Mouse (Mus musculus) gastrocnemius, adult 18-20 months (tissue): ENCODE data around the gene St5. TPM values are rescaled to one million over a fixed set of nuclear protein-coding genes. Genes with fewer than 3 reads are reported as not detected.

Experiments
- DNase-seq: peaks from one replicate; pipeline ENCODE4 v3.0.0; 2021; ENCODE audit warnings: low spot score
- total RNA-seq, 2 experiments: library from RNA; stranded (reverse); gene quantifications; 2 replicates each; pipeline ENCODE4 v1.2.3; 2021

The St5 gene
- total RNA-seq, 2 experiments from 2014 or later = 6.0 to 8.2 TPM

DNA sequence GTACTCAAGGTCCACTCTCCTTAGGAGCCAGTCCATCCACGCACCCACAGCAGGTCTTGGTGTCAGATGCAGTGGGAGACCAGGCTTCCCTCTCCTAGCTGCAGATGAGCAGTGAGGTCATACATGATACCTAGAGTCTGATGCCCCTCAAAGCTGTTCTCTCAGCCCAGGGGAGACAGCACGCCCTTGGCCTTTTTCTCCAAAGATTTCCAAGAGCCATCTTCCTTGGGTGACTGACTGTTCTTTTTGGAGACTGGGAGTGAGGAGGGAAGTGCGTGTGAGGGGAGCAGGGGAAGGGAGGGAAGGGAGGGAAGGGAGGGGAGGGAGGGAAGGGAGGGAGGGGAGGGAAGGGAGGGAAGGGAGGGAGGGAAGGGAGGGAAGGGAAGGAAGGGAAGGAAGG, 90.4 kb downstream of the St5 start:
- no peak for DNase-seq

DNA sequence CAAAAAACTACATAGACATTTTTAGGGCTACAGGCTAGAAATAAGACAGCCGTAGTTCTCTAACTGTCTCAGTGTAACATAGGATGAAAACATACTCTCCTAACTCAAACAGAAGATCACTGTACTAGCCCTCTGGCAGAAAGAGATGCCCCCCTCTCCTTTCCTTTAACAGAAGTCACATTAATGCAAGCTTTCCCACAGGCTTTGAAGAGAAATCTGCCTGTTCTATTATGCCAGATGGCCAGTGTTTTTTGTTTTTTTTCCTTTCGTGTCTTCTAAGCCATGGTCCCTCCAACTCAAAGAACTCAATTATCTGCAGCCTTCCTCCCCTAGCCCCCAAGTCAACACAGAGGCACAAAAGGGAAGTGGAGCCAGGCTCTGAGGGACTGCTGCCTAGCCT, 90.9 kb downstream of the St5 start:
- DNase-seq = no peak

DNA sequence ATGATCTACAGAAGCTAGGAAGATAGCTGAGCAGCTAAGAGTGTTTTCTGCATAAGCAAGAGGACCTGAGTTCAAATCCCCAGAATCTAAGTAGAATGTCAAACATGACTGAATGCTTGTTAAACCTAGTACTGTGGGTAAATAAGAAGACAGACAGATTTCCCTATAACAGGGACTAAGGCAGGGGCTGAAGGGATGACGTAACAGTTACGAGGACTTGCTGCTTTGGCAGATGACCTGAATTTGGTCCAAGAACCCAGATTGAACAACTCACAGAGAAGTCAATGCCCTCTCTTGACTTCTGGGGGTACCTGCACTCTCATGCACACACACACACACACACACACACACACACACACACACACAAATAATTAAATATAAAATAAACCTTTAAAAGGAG, 93.1 kb downstream of the St5 start:
- no peak for DNase-seq

DNA sequence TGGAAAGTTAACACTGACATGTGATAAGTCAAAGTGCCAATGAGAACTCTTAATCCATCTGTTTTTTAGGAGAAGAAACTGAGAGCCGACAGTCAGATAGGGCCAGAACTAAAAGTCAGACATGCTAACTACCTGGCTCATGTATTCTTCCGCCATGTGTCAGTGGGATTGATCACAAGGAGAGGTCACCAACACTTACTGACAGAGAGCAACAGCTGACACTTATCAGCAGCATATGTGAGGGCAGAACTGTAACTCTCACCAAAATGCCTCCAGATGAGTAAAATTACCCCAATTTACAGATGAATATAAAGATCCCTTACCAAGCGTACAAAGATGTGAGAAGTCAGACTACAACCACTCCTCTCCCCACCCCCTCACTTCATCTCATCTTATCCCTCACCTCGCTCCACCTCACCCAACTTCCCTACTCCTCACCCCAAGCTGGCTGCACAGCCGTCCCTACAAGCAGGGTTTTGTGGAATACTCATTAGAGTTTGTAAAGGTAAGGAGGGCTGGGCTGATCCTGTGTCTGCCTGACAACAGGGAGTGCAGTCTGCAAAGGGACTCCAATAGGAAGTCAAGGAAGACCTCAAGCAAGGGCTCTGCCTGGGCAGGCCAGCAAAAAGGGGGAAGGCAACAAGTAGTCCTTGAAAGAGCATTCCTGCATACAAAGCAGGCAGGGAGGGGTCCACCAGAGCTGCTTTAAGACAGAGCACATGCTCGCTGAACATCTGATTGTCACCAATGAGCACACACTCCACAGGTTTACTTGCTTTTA, 93.7 kb downstream of the St5 start:
- DNase-seq = no peak

DNA sequence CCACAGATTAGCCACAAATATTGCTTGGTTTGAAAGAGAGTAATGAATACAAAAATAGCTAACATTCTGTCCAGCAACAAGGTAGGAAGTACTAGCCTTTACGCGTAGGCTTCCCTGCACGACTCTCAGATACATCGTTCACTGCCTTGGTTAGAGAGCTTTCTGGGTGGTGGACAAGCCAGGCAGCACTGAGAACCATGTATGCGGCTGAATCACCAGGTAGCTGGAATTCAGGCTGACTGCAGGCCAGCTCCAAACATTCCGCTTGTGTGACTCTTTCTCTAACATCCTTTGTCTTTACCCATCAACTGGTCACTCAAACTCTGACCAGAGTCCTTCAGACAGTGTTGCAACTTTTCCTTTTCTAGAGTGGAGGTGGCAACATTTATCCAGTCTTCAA, 94.6 kb downstream of the St5 start:
- no peak for DNase-seq

DNA sequence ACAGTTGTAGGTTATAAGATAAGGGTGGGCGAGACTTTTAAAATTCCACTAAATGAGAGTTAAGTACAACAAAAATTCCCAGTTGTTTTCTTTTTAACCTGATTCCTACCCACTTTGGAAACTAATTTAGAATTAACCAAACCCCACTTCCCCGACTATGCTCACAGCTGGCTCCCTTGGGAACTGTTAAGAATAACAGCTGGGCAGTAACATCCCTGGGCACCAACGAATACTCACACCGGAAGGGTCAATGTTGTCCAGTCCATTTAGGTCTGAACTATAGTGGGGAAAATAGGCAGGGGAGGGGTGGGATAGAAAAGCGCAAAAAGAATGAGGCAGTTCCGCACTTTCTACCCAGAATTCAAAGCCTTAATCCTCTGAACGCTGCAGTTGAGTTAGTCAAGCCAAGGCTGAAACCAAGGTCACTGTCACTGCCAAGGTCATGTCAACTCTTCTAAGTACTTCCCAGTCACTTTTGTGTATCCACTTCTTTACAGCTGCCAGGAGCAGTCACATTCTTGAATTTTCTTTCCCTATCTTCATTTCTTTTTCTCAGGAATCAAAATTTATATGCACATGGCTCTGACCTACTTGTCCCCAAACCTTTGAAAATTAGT, 96.3 kb downstream of the St5 start:
- DNase-seq = no peak

DNA sequence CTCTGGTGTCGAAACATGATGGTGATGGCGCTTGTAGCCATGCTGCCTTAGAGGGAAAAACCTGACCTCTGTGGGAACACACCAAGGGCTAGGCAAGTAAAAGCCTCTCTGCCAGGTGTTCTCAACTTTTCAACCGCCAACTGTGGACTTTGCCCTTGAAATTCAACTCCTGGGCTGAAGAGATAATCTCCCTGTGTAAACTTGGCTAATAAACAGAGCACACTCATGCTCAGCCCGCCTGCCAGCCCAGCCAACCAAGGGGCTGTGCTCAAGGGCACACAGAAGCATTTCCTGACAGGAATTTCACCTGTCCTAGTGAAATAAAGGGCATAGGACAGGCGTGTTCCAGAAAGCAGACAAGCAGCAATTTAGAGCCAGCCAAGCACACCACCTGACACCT, 100.8 kb downstream of the St5 start:
- no peak for DNase-seq

DNA sequence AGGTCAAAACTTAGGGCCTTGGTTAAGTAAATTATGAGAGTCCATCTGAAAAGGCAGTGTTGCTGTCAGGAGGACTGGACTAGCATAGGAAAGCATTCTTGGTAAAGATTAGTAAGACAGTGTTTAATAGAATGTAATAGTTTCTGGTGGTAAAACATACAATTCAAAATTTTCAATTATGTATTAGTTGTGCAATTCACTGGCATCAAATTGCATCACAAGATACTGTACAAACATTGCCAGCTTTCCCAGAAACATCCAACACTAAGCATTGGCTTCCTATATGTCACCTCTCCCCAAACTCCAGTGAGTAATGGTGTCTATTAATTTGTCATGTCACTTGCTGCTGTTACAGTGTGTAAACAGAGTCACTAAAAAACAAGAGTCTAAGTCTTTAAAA, 101.4 kb downstream of the St5 start:
- no peak for DNase-seq

DNA sequence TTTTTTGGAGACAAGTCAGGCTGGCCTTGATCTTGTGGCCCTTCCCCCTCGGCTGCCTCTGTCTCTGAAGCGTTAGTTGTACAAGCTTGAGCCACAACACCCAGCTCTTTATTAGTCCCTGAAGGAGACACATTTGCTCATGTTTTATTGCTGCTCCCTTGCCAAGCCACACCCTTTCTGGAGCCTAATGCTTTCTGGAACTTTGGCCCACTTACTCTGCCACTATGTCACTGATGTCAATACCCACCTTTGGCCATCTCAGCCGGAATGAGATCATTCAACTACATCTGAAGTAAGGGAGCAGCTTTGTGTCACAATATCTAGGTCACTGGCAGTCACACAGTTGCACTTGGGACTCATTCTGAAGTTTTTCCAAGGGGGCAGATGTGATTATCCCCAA, 102.7 kb downstream of the St5 start:
- DNase-seq = peak; percentile 86

DNA sequence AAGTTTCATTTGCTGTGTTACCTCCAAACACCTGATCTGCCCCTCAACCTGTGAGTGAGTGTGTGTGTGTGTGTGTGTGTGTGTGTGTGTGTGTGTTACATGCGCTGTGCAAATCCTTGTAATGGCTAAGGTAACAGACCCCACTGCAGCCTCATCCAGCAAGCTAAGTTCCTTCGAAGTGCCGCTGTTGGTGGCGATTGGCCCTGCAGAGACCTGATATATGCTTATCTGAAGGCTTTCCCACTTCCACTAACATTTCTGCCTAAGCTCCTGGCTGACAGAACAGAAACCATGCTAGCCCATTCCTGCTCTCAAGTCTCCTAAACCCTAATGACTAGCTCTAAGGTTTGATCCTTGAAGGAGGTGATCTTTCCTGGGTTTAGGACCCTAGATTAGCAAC, 103.4 kb downstream of the St5 start:
- DNase-seq = no peak

DNA sequence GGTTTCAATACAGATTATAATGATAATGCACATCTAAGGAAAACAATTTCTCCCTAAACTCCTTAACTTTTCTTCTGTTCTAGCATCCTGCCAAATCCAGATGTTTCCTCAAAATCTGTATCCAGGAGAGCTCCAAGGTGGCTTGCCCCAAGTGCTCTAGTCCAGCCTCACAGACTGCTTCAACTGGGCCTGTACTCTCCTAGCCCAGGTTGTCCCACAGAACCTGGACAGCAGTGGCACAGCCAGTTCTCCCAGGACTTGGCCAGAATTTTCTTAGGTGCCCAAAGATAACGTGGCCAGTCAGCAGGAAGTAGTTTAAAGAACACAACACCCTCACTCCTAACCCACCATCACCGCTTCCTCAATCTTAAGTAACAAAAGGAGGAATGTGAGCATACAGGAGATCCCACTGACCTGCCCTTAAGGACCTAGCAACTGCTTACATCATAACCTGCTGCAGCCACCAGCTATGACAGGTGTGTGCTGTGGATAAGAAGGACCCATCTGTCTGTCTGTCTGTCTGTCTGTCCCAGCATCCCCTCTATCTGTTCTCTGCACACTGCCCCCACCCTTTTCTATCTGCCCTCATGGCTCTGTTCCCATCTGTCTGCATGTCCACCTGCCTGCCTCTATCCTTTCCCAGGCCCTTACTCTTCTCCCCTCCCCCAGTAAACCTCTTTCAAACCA, 108.4 kb downstream of the St5 start:
- DNase-seq = no peak

DNA sequence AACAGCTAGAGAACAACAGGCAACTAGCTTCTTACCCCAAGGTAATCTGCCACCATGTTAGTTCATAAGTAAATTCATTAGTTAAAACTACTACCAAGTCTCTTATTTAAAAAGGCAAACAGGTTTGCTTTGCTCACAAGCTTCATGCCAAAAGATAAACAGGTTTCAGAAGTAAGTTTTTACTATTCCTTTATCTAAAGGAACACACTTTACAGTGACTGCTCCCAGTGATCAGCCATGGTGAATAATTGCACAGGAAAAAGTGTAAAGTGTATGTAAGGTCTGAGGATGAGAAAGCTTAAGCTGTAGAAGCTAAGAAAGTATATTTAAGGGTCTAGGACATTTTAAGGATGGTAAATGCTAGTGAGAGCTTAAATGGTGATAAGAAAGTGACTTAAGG, 109.4 kb downstream of the St5 start:
- DNase-seq = no peak

DNA sequence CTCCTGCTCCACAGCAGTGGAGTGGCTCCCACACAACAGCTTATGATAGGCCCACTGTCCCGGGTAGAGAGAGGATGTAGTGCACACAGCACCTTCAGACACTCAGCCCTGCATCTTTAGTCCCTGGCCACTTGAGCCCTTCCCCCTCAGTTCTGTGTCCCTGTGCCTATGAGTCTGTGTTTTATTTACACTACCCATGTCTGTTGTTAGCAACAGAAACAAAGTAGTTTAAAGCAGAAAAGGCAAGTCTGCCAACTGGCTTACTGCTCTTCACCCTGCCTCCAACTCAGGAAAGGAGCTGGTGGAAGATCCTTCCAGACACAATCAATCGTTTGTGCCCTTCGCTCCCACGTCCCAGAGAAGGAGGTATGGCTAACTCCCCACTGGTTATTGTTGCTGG, 111.2 kb downstream of the St5 start:
- no peak for DNase-seq

DNA sequence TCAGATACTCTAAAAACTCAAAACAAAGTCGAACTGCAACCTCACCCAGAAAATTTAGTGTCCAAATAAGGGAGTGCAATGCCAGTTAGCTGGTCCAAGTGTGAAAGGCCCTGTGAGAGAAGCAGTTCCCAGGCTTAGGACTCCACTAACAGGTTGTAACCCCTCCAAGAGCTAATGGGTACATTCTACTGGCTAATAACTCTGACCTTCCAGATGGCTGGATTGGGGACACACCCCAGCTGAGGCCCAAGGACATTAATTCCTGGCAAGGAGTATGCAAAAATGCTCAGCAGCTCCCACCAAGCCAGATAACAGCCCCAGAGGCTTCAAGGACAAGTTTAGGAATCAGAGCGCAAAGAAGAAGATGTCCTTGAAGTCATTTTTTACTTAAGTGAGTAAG, 112.8 kb downstream of the St5 start:
- peak; percentile 62 for DNase-seq

DNA sequence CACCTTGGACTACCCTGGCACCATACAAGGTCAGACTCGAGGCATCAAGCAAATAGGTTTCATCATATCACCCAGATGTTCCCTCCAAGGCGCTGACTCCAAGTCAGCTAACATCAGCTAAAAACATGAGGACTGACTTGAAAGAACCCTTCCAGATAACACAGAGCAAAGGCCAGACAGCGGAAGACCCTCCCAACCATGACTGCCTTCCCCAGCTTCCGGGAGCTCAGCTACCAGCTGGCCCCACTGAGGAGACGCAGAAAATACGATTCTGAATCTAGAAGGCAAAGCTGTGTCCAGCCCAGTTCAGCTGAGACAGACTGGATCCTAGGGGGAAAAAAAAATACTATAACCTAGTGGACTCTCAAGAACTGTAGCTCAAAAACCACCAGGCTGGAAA, 114.4 kb downstream of the St5 start:
- no peak for DNase-seq

DNA sequence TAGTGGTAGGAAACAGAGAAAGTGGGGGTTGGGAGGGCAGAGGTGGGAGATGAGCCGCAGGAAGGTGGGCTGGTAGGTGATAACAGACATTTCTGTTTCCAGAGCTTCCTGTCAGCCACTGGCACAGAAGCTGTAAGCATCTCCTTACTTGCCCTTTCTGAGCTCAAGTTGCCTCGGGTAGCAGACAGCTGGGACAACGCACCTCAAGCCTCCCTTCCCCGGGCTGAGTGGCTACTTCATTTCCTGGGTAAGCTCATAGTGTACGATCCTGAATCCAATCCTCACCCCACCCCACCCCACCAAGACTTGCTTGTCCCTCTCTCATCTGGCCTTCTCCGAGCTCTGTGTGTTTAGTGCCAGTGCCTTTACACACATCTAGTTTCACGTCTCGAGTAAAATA, 115.3 kb downstream of the St5 start:
- DNase-seq = no peak

DNA sequence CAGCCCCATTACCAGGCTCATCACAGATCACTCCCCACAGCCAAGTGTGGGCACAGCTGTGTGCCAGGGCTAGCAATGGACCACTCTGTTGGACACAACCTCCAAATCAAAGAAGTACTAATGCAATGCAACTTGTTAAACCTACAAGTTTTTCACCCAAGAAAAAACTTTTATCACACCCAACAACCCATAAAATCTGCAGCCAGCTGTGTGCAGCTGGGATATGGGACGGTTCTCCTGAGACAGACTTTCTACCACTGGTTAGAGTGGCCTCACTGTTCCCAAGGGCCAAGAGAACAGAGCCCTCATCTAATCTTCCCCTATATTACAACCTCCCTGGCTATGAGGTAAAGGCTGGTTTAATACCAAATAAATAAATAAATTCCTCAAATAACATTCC, 118.9 kb downstream of the St5 start:
- no peak for DNase-seq

DNA sequence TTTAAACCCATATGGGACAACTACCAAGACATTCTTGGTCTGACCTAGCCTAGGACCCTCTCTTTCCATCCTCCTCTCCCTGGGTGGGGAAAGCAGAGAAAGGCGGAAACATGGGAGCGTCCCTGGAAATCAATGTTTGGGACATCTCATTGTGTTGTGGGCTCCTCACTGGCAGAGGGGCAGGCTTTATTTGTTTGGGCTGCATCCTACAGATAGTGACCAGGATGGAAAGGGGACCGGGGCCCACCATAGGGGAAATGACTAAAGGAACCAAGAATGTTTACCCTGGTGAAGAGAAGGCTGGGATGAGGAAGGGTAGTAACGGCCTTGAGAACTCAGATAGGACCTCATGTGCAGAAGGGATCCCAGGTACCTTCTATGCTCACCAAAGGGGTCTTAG, 122.9 kb downstream of the St5 start:
- no peak for DNase-seq

DNA sequence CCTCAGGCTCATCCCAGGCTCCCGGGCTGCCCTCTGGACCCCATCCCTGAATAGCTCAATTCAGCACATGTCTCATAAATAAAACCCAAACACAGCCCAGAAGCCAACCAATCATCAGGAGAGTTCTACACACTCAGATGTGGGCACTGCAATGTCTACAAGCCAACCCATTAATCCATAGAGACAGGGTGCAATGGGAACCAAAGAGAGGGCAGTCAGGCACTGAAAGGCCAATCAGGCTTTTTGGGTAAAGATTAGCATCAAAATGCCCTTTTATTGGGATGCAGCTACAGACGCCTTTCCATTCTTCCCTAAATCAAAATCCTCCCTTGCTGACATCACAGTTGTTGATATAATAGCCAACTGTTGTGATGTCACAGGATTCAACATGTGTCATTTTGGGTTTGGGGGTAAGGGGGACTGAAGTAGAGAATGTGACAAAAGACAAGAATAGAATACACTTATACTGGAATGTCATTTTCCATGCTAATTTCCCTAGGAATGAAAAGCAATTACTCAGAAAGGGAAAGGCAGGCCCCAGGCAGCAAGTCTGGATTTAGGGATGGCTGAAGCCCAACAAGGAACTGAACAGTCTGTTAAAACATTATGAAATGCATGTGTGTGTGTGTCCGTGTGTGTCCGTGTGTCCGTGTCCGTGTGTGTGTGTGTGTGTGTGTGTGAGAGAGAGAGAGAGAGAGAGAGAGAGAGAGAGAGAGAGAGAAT, 123.7 kb downstream of the St5 start:
- no peak for DNase-seq

DNA sequence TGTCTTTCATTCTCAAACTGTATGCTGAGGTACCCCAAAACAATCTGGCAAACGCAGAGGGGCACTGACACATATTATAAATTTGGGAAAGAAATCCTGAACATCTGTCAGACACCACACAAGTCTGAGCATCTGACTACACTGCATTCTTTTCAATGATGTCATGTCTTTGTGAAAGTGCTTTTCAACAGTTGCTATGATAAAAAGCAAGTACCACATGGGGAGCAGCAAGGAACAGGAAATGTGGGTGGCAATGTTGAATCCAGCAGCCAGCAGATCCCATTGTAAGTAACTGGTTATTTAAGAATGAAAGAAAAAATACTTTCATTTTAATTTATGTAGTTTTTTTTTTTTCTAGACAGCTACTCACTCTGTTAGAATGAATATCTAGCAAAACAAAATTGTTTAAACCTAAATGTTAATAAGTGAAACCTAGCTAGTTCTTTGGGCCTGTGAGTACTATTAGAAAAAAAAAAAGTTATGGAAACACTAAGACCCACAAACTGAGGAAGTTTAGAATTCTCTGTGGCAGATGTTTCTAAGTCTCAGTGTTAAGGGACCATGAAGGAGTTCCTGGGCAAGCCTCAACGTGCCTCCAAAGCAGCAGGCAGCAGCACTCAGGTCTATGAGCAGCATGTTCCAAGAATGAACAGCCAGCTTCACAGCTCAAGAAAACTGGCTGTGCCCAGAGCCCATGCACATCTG, 124.4 kb downstream of the St5 start:
- no peak for DNase-seq
